Mouse (Mus musculus): ENCODE data around the gene Cdk5rap2. TPM values are rescaled to one million over a fixed set of nuclear protein-coding genes. Genes with fewer than 3 reads are reported as not detected.

Cdk5rap2 gene
- polyA plus RNA-seq, 1 experiment from 2014 or later, result 6.8 TPM

- Histone ChIP-seq H3K9ac (no peak overlapping the region), H3K27me3 (no peaks in the 10 kb centered on the region), H3K27ac (no peak overlapping the region), H3K9me3 (replicated peaks) (no peaks in the 10 kb centered on the region), H3K4me2 (no peak overlapping the region), H3K4me1 (replicated peaks) (peaks cover 25% of the 10 kb centered on the region), H3K4me3 (replicated peaks) (no peak overlapping the region), H3K36me3 (peaks cover 39% of the 10 kb centered on the region)
- no peak for ATAC-seq (ENCODE audit: low read depth)
- no peak for DNase-seq
- 83% methylated on average over 11 of the region's 11 CpGs for WGBS (ENCODE audit: insufficient replicate concordance)
These were observed 149.8 kb downstream of the Cdk5rap2 start for GRCm38 (mm10) chr4:70260419-70260807.

- Histone ChIP-seq H3K27me3 (no peaks in the 10 kb centered on the region), H3K4me2 (no peak overlapping the region), H3K4me3 (replicated peaks) (no peak overlapping the region), H3K9ac (no peak overlapping the region), H3K36me3 (peaks cover 42% of the 10 kb centered on the region), H3K4me1 (replicated peaks) (peaks cover 25% of the 10 kb centered on the region), H3K27ac (no peak overlapping the region), H3K9me3 (replicated peaks) (no peaks in the 10 kb centered on the region)
- 76% methylated on average over 3 of the region's 3 CpGs for WGBS (ENCODE audit: insufficient replicate concordance)
- ATAC-seq (ENCODE audit: low read depth) (no peak), DNase-seq (no peak)
These were observed 150.4 kb downstream of the Cdk5rap2 start for GRCm38 (mm10) chr4:70259726-70260418.

GRCm38 (mm10) chr4:70258826-70259225 lies 151.4 kb downstream of the Cdk5rap2 start:
- 75% methylated on average over 9 of the region's 9 CpGs for WGBS (ENCODE audit: insufficient replicate concordance)
- no peaks in the 10 kb centered on the region for H3K27me3 ChIP-seq

GRCm38 (mm10) chr4:70258205-70258604 lies 152.0 kb downstream of the Cdk5rap2 start:
- no peaks in the 10 kb centered on the region for H3K9me3 ChIP-seq (replicated peaks)
- no peak for ATAC-seq (ENCODE audit: low read depth)
- H3K36me3 ChIP-seq, result peaks cover 41% of the 10 kb centered on the region
- H3K4me3 ChIP-seq (replicated peaks), result no peak overlapping the region
- no peak overlapping the region for H3K9ac ChIP-seq
- no peaks in the 10 kb centered on the region for H3K27me3 ChIP-seq
- 91% methylated on average over 6 of the region's 6 CpGs for whole genome bisulfite sequencing (ENCODE audit: insufficient replicate concordance)
- no peak for DNase-seq
- peaks cover 25% of the 10 kb centered on the region for H3K4me1 ChIP-seq (replicated peaks)
- H3K4me2 ChIP-seq, result no peak overlapping the region
- H3K27ac ChIP-seq, result no peak overlapping the region

More at GRCm38 (mm10) chr4:70258826-70259225, 151.4 kb downstream of the Cdk5rap2 start:
- H3K9me3 ChIP-seq (replicated peaks), result no peaks in the 10 kb centered on the region
- no peak overlapping the region for H3K4me2 ChIP-seq
- H3K4me3 ChIP-seq (replicated peaks), result no peak overlapping the region
- ATAC-seq (ENCODE audit: low read depth) (no peak), DNase-seq (no peak)
- no peak overlapping the region for H3K27ac ChIP-seq
- peaks cover 25% of the 10 kb centered on the region for H3K4me1 ChIP-seq (replicated peaks)
- H3K9ac ChIP-seq, result no peak overlapping the region
- peaks cover 41% of the 10 kb centered on the region for H3K36me3 ChIP-seq

- no peak for ATAC-seq (ENCODE audit: low read depth)
- 85% methylated on average over 5 of the region's 5 CpGs for WGBS (ENCODE audit: insufficient replicate concordance)
These were observed 158.5 kb downstream of the Cdk5rap2 start for GRCm38 (mm10) chr4:70251782-70252181.

GRCm38 (mm10) chr4:70245706-70246105 lies 164.5 kb downstream of the Cdk5rap2 start:
- Histone ChIP-seq H3K9ac (no peak overlapping the region), H3K4me1 (replicated peaks) (no peaks in the 10 kb centered on the region), H3K9me3 (replicated peaks) (no peaks in the 10 kb centered on the region), H3K36me3 (peaks cover 63% of the 10 kb centered on the region), H3K4me2 (no peak overlapping the region), H3K27me3 (no peaks in the 10 kb centered on the region), H3K4me3 (replicated peaks) (no peak overlapping the region), H3K27ac (no peak overlapping the region)
- DNase-seq, result no peak
- 79% methylated on average over 6 of the region's 6 CpGs for WGBS (ENCODE audit: insufficient replicate concordance)
- ATAC-seq (ENCODE audit: low read depth), result no peak

More at GRCm38 (mm10) chr4:70251782-70252181, 158.5 kb downstream of the Cdk5rap2 start:
- Histone ChIP-seq H3K4me2 (no peak overlapping the region), H3K4me3 (replicated peaks) (no peak overlapping the region), H3K27ac (no peak overlapping the region), H3K27me3 (no peaks in the 10 kb centered on the region), H3K9ac (no peak overlapping the region), H3K9me3 (replicated peaks) (no peaks in the 10 kb centered on the region), H3K4me1 (replicated peaks) (no peaks in the 10 kb centered on the region), H3K36me3 (peaks cover 36% of the 10 kb centered on the region)
- no peak for DNase-seq

DNA sequence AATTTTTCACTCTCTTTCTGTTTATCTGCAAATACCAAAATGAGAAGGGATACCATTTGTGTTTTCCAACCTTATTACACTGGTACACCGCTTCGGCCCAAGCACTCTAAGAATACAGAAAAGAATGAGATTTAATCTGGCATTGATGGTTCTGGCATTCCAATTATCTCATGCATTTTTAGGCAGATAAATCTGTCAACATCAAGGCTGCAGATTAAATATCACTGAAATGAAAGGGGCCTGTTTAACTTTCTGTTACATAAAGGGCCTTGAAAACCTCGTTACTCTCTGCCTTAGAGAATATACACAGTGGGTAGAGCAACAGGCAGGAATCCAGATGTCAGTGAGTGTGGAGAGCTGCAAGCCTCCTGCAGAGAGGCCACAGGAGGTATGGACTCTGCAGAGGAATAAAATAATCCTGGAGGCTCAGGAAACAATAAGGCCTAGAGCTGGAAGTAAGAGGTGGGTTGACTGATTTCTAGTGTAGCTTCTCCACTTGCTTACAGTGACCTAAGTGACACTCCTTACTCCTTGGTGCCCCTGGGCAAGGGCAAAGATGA lies 166.6 kb downstream of the Cdk5rap2 start:
- 73% methylated on average over 3 of the region's 3 CpGs for WGBS (ENCODE audit: insufficient replicate concordance)

DNA sequence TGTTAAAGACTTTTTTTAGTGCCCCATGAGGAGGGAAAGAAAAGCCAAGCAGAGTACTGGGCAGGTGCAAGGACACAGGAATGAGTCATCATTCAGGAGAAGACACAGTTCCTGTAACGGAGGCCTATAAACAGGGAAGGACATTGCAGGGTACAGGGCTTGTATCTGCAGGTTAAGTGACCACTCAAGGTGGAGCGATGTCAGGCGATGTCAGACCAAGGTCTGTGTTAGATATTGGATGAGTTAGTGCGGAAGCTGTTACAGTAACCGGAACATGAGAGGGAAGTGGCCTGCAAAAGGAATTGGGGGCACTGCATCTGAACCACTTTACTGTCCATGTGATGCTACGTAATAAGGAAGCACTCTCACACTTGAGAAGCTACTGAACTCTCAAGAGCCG lies 170.5 kb downstream of the Cdk5rap2 start:
- Histone ChIP-seq H3K36me3 (peaks cover 80% of the 10 kb centered on the region), H3K9me3 (replicated peaks) (no peaks in the 10 kb centered on the region), H3K4me2 (no peak overlapping the region), H3K27ac (no peak overlapping the region), H3K9ac (no peak overlapping the region), H3K27me3 (no peaks in the 10 kb centered on the region), H3K4me3 (replicated peaks) (no peak overlapping the region), H3K4me1 (replicated peaks) (no peaks in the 10 kb centered on the region)
- ATAC-seq (ENCODE audit: low read depth), result no peak
- WGBS (ENCODE audit: insufficient replicate concordance), result 79% methylated on average over 7 of the region's 7 CpGs
- DNase-seq, result no peak

More for the DNA sequence above, 166.6 kb downstream of the Cdk5rap2 start:
- Histone ChIP-seq H3K4me1 (replicated peaks) (no peaks in the 10 kb centered on the region), H3K4me2 (no peak overlapping the region), H3K27ac (no peak overlapping the region), H3K27me3 (no peaks in the 10 kb centered on the region), H3K9me3 (replicated peaks) (no peaks in the 10 kb centered on the region), H3K36me3 (peaks cover 69% of the 10 kb centered on the region), H3K4me3 (replicated peaks) (no peak overlapping the region), H3K9ac (no peak overlapping the region)
- ATAC-seq (ENCODE audit: low read depth), result no peak
- DNase-seq, result no peak

GRCm38 (mm10) chr4:70238862-70239261 lies 171.4 kb downstream of the Cdk5rap2 start:
- Histone ChIP-seq H3K27me3 (no peaks in the 10 kb centered on the region), H3K4me1 (replicated peaks) (no peaks in the 10 kb centered on the region), H3K4me2 (no peak overlapping the region), H3K9me3 (replicated peaks) (no peaks in the 10 kb centered on the region), H3K27ac (no peak overlapping the region), H3K9ac (no peak overlapping the region), H3K36me3 (peaks cover 78% of the 10 kb centered on the region), H3K4me3 (replicated peaks) (no peak overlapping the region)
- DNase-seq (no peak), ATAC-seq (ENCODE audit: low read depth) (no peak)
- WGBS (ENCODE audit: insufficient replicate concordance), result 81% methylated on average over 6 of the region's 6 CpGs

- H3K36me3 ChIP-seq, result peaks cover 31% of the 10 kb centered on the region
- no peaks in the 10 kb centered on the region for H3K4me1 ChIP-seq (replicated peaks)
- DNase-seq (no peak), ATAC-seq (ENCODE audit: low read depth) (no peak)
- H3K4me3 ChIP-seq (replicated peaks), result no peak overlapping the region
- H3K9ac ChIP-seq, result no peak overlapping the region
- no peak overlapping the region for H3K4me2 ChIP-seq
- H3K27ac ChIP-seq, result no peak overlapping the region
- no peaks in the 10 kb centered on the region for H3K27me3 ChIP-seq
- no peaks in the 10 kb centered on the region for H3K9me3 ChIP-seq (replicated peaks)
- WGBS (ENCODE audit: insufficient replicate concordance), result 78% methylated on average over 3 of the region's 3 CpGs
These were observed 177.9 kb downstream of the Cdk5rap2 start for GRCm38 (mm10) chr4:70232383-70232782.

- Histone ChIP-seq H3K36me3 (peaks cover 31% of the 10 kb centered on the region), H3K4me2 (no peak overlapping the region), H3K27ac (no peak overlapping the region), H3K9me3 (replicated peaks) (no peaks in the 10 kb centered on the region), H3K27me3 (no peaks in the 10 kb centered on the region), H3K4me3 (replicated peaks) (no peak overlapping the region), H3K9ac (no peak overlapping the region), H3K4me1 (replicated peaks) (no peaks in the 10 kb centered on the region)
- no peak for ATAC-seq (ENCODE audit: low read depth)
- no peak for DNase-seq
- WGBS (ENCODE audit: insufficient replicate concordance), result 80% methylated on average over 4 of the region's 4 CpGs
These were observed 180.4 kb downstream of the Cdk5rap2 start for GRCm38 (mm10) chr4:70229874-70230273.

GRCm38 (mm10) chr4:70228350-70228749 lies 181.9 kb downstream of the Cdk5rap2 start:
- H3K9me3 ChIP-seq (replicated peaks), result no peaks in the 10 kb centered on the region
- H3K36me3 ChIP-seq, result peaks cover 24% of the 10 kb centered on the region
- ATAC-seq (ENCODE audit: low read depth) (no peak), DNase-seq (no peak)
- H3K27me3 ChIP-seq, result no peaks in the 10 kb centered on the region
- H3K4me2 ChIP-seq, result no peak overlapping the region
- H3K27ac ChIP-seq, result no peak overlapping the region
- H3K9ac ChIP-seq, result no peak overlapping the region
- no peaks in the 10 kb centered on the region for H3K4me1 ChIP-seq (replicated peaks)
- 49% methylated on average over 2 of the region's 2 CpGs for WGBS (ENCODE audit: insufficient replicate concordance)
- H3K4me3 ChIP-seq (replicated peaks), result no peak overlapping the region

Measured in liver, embryonic 13.5 days (tissue).